Mouse (Mus musculus): ENCODE results near the gene Igsf9. TPM values are rescaled to one million over a fixed set of nuclear protein-coding genes. Genes with fewer than 3 reads are reported as not detected.
A peak's percentile ranks its signal among the peaks of the same experiment; 100 is the strongest.

Igsf9 gene
- total RNA-seq, 2 experiments from 2014 or later: 1.7 to 2.3 TPM

- DNase-seq (ENCODE audit: low spot score in 2 of 2): peak; percentile 87 to 89
Measured at GRCm38 (mm10) chr1:172490261-172490661, 8.7 kb downstream of the Igsf9 start.

GRCm38 (mm10) chr1:172492047-172492446 lies 10.5 kb downstream of the Igsf9 start:
- DNase-seq (ENCODE audit: low spot score in 2 of 2): no peak

- no peak for DNase-seq (ENCODE audit: low spot score in 2 of 2)
Measured at GRCm38 (mm10) chr1:172493516-172493915, 11.9 kb downstream of the Igsf9 start.

GRCm38 (mm10) chr1:172496030-172496429 lies 14.4 kb downstream of the Igsf9 start:
- DNase-seq (ENCODE audit: low spot score in 2 of 2): no peak

GRCm38 (mm10) chr1:172497428-172497827 lies 15.8 kb downstream of the Igsf9 start:
- no peak for DNase-seq (ENCODE audit: low spot score in 2 of 2)

- peak; percentile 79 to 86 for DNase-seq (ENCODE audit: low spot score in 2 of 2)
Measured at GRCm38 (mm10) chr1:172499765-172500441, 18.3 kb downstream of the Igsf9 start, which contains the start of gene Tagln2. Gene Tagln2 (plus strand): TSS chr1:172500047.

GRCm38 (mm10) chr1:172500451-172501370 lies 19.1 kb downstream of the Igsf9 start:
- peak; percentile 57 to 68 for DNase-seq (ENCODE audit: low spot score in 2 of 2)

- peak in 1 of 2 experiments; percentile 63 for DNase-seq (ENCODE audit: low spot score in 2 of 2)
Measured at GRCm38 (mm10) chr1:172501371-172502144, 20.0 kb downstream of the Igsf9 start.

- no peak for DNase-seq (ENCODE audit: low spot score in 2 of 2)
Measured at GRCm38 (mm10) chr1:172502145-172503110, 20.8 kb downstream of the Igsf9 start.

GRCm38 (mm10) chr1:172503111-172503997 lies 21.8 kb downstream of the Igsf9 start:
- peak in 1 of 2 experiments; percentile 65 for DNase-seq (ENCODE audit: low spot score in 2 of 2)

GRCm38 (mm10) chr1:172504756-172505155 lies 23.2 kb downstream of the Igsf9 start:
- no peak for DNase-seq (ENCODE audit: low spot score in 2 of 2)

- no peak for DNase-seq (ENCODE audit: low spot score in 2 of 2)
Measured at GRCm38 (mm10) chr1:172507001-172507400, 25.4 kb downstream of the Igsf9 start.

- no peak for DNase-seq (ENCODE audit: low spot score in 2 of 2)
Measured at GRCm38 (mm10) chr1:172507701-172508100, 26.1 kb downstream of the Igsf9 start.

GRCm38 (mm10) chr1:172508172-172508571 lies 26.6 kb downstream of the Igsf9 start:
- DNase-seq (ENCODE audit: low spot score in 2 of 2): no peak

GRCm38 (mm10) chr1:172509235-172509634 lies 27.6 kb downstream of the Igsf9 start:
- DNase-seq (ENCODE audit: low spot score in 2 of 2): no peak

GRCm38 (mm10) chr1:172509983-172510382 lies 28.4 kb downstream of the Igsf9 start:
- DNase-seq (ENCODE audit: low spot score in 2 of 2): no peak

GRCm38 (mm10) chr1:172510421-172510972 lies 28.9 kb downstream of the Igsf9 start:
- no peak for DNase-seq (ENCODE audit: low spot score in 2 of 2)

- DNase-seq (ENCODE audit: low spot score in 2 of 2): peak in 1 of 2 experiments; percentile 56
Measured at GRCm38 (mm10) chr1:172512962-172513361, 31.4 kb downstream of the Igsf9 start.

Data from gastrocnemius, postnatal 4 days (tissue).